Mouse (Mus musculus): Measurements from ENCODE around the gene Slc35f3.

- TF ChIP-seq CTCF (IDR thresholded peaks at IDR 0.05; ENCODE audit: insufficient read depth, low read length) (no peak), POLR2A (IDR thresholded peaks at IDR 0.05; ENCODE audit: borderline replicate concordance, extremely low read depth, low read depth, low read length) (no peak)
Measured at GRCm38 (mm10) chr8:126391541-126391940, 93.2 kb downstream of the Slc35f3 start.
